Mouse (Mus musculus): ENCODE results near the gene Ccdc34.

GRCm38 (mm10) chr2:109974807-109975206, 42.8 kb upstream of the Ccdc34 start:
- TF ChIP-seq POLR2A (IDR thresholded peaks at IDR 0.05; ENCODE audit: control insufficient read depth, low read depth, low read length): no peak
- TF ChIP-seq CTCF (IDR thresholded peaks at IDR 0.05; ENCODE audit: control insufficient read depth, insufficient read depth, insufficient replicate concordance, low read depth, low read length): no peak

All from testis, adult 2 months (tissue).